Mouse (Mus musculus): Measurements from ENCODE around the gene Irf7. TPM values are rescaled to one million over a fixed set of nuclear protein-coding genes. Genes with fewer than 3 reads are reported as not detected.

Irf7 gene
- polyA plus RNA-seq, 1 experiment, result 2.3 TPM

DNA sequence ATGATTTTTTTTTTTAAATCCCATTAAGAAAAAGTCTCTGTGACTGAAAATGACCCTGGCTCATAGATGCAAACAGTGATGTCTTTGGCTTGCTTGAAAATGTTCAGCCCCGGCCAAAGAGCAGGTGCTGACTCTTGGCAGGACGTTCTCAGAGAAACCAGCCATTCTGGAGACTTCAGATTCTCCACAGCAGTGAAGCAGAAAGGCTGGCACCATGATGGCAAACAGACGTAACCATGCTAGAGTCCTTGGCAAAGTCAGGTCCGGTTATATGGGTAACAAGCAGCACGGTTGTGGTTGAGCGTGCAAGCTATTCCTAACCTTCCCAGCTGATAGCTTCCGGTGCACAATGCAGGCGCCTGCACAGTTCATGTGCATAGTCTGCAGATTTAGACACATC, 32.9 kb upstream of the Irf7 start:
- TF ChIP-seq POLR2A (IDR thresholded peaks at IDR 0.05; ENCODE audit: control insufficient read depth, low read depth, low read length) (no peak), CTCF (IDR thresholded peaks at IDR 0.05; ENCODE audit: control insufficient read depth, insufficient read depth, insufficient replicate concordance, low read depth, low read length) (no peak)
- H3K27me3 ChIP-seq (ENCODE audit: control insufficient read depth, insufficient read depth, low read length), result no peaks in the 10 kb centered on the region
- no peak overlapping the region for H3K27ac ChIP-seq (ENCODE audit: control insufficient read depth, insufficient read depth, low read depth, low read length)
- peaks cover 2% of the 10 kb centered on the region; the same call in 1 of the 2 replicates for H3K36me3 ChIP-seq (ENCODE audit: control insufficient read depth, insufficient read depth, low read length)
- H3K4me1 ChIP-seq (ENCODE audit: control insufficient read depth, insufficient read depth, low read length), result peaks cover under 1% of the 10 kb centered on the region; the same call in 1 of the 2 replicates
- no peak overlapping the region for H3K4me3 ChIP-seq (ENCODE audit: control insufficient read depth, low read depth, low read length)

- Histone ChIP-seq H3K27me3 (ENCODE audit: control insufficient read depth, insufficient read depth, low read length) (no peaks in the 10 kb centered on the region), H3K27ac (ENCODE audit: control insufficient read depth, insufficient read depth, low read depth, low read length) (no peak overlapping the region), H3K4me1 (ENCODE audit: control insufficient read depth, insufficient read depth, low read length) (peaks cover 9% of the 10 kb centered on the region), H3K4me3 (ENCODE audit: control insufficient read depth, low read depth, low read length) (no peak overlapping the region), H3K36me3 (ENCODE audit: control insufficient read depth, insufficient read depth, low read length) (peaks cover 2% of the 10 kb centered on the region; the same call in 1 of the 2 replicates)
- TF ChIP-seq POLR2A (IDR thresholded peaks at IDR 0.05; ENCODE audit: control insufficient read depth, low read depth, low read length), result no peak
- TF ChIP-seq CTCF (IDR thresholded peaks at IDR 0.05; ENCODE audit: control insufficient read depth, insufficient read depth, insufficient replicate concordance, low read depth, low read length), result no peak
Observed at GRCm38 (mm10) chr7:141297926-141298650, 31.8 kb upstream of the Irf7 start.

DNA sequence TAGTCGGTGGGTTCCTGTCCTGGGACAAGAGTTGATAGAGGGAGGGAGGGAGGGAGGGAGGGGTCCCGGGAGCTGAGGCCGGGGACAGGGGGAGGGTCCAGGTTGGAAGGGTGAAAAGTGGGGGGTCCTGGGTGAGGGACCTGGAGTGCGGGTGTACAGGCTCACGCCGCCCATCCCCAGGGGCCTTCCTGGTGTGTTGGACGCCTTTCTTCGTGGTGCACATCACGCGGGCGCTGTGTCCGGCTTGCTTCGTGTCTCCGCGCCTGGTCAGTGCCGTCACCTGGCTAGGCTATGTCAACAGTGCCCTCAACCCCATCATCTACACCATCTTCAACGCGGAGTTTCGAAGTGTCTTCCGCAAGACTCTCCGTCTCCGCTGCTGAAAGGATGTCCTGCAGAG, 28.2 kb upstream of the Irf7 start:
- no peaks in the 10 kb centered on the region for H3K27me3 ChIP-seq (ENCODE audit: control insufficient read depth, insufficient read depth, low read length)
- no peak overlapping the region for H3K27ac ChIP-seq (ENCODE audit: control insufficient read depth, insufficient read depth, low read depth, low read length)
- TF ChIP-seq CTCF (IDR thresholded peaks at IDR 0.05; ENCODE audit: control insufficient read depth, insufficient read depth, insufficient replicate concordance, low read depth, low read length), result no peak
- TF ChIP-seq POLR2A (IDR thresholded peaks at IDR 0.05; ENCODE audit: control insufficient read depth, low read depth, low read length), result no peak
- H3K4me3 ChIP-seq (ENCODE audit: control insufficient read depth, low read depth, low read length), result peak overlapping the region; percentile 41; the same call in 1 of the 2 replicates
- peaks cover 9% of the 10 kb centered on the region for H3K4me1 ChIP-seq (ENCODE audit: control insufficient read depth, insufficient read depth, low read length)
- H3K36me3 ChIP-seq (ENCODE audit: control insufficient read depth, insufficient read depth, low read length), result no peaks in the 10 kb centered on the region

- TF ChIP-seq POLR2A (IDR thresholded peaks at IDR 0.05; ENCODE audit: control insufficient read depth, low read depth, low read length), result no peak
- TF ChIP-seq CTCF (IDR thresholded peaks at IDR 0.05; ENCODE audit: control insufficient read depth, insufficient read depth, insufficient replicate concordance, low read depth, low read length), result no peak
- Histone ChIP-seq H3K4me3 (ENCODE audit: control insufficient read depth, low read depth, low read length) (peak overlapping the region; percentile 41), H3K36me3 (ENCODE audit: control insufficient read depth, insufficient read depth, low read length) (no peaks in the 10 kb centered on the region), H3K4me1 (ENCODE audit: control insufficient read depth, insufficient read depth, low read length) (peaks cover 9% of the 10 kb centered on the region), H3K27me3 (ENCODE audit: control insufficient read depth, insufficient read depth, low read length) (no peaks in the 10 kb centered on the region), H3K27ac (ENCODE audit: control insufficient read depth, insufficient read depth, low read depth, low read length) (peak overlapping the region; percentile 59)
Observed at GRCm38 (mm10) chr7:141293852-141294471, 27.7 kb upstream of the Irf7 start.

- H3K36me3 ChIP-seq (ENCODE audit: control insufficient read depth, insufficient read depth, low read length), result no peaks in the 10 kb centered on the region
- H3K4me3 ChIP-seq (ENCODE audit: control insufficient read depth, low read depth, low read length), result peak overlapping the region; percentile 84
- peaks cover 9% of the 10 kb centered on the region for H3K4me1 ChIP-seq (ENCODE audit: control insufficient read depth, insufficient read depth, low read length)
- H3K27ac ChIP-seq (ENCODE audit: control insufficient read depth, insufficient read depth, low read depth, low read length), result peak overlapping the region; percentile 67
- TF ChIP-seq CTCF (IDR thresholded peaks at IDR 0.05; ENCODE audit: control insufficient read depth, insufficient read depth, insufficient replicate concordance, low read depth, low read length) (no peak), POLR2A (IDR thresholded peaks at IDR 0.05; ENCODE audit: control insufficient read depth, low read depth, low read length) (no peak)
- no peaks in the 10 kb centered on the region for H3K27me3 ChIP-seq (ENCODE audit: control insufficient read depth, insufficient read depth, low read length)
Observed at GRCm38 (mm10) chr7:141292583-141293388, 26.5 kb upstream of the Irf7 start.

DNA sequence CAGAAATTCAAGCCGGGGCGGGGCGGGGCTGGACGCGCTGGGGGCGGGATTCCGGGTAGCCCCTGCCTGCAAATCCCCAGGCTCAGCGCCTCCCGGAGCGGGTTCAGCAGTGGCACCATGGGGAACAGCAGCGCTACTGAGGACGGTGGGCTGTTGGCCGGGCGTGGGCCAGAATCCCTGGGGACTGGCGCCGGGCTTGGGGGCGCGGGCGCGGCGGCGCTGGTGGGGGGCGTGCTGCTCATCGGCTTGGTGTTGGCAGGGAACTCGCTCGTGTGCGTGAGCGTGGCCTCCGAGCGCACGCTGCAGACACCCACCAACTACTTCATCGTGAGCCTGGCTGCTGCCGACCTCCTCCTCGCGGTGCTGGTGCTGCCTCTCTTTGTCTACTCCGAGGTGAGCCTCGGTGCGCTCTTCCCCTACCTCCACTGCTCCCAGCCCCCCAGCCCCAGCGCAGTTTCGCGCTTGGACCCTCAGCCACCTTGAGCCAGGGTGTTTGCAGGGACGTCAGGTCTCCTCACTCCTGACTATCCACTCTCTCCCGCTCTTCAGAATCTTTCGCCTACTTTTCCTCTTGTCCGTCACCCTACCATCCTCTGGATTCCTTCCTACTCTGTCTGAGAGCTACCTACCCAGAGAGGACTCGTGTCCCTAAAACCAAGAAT, 25.8 kb upstream of the Irf7 start, which contains the start of gene Drd4:
Gene Drd4, plus strand, starts transcription at position 86 of the 662 bp plus-strand sequence.
- Histone ChIP-seq H3K36me3 (ENCODE audit: control insufficient read depth, insufficient read depth, low read length) (no peaks in the 10 kb centered on the region), H3K4me1 (ENCODE audit: control insufficient read depth, insufficient read depth, low read length) (peaks cover 9% of the 10 kb centered on the region), H3K27me3 (ENCODE audit: control insufficient read depth, insufficient read depth, low read length) (no peaks in the 10 kb centered on the region), H3K4me3 (ENCODE audit: control insufficient read depth, low read depth, low read length) (peak within 1 kb of the TSS; percentile 84), H3K27ac (ENCODE audit: control insufficient read depth, insufficient read depth, low read depth, low read length) (peak within 1 kb of the TSS; percentile 67)
- no peak for TF ChIP-seq CTCF (IDR thresholded peaks at IDR 0.05; ENCODE audit: control insufficient read depth, insufficient read depth, insufficient replicate concordance, low read depth, low read length)
- TF ChIP-seq POLR2A (IDR thresholded peaks at IDR 0.05; ENCODE audit: control insufficient read depth, low read depth, low read length), result 0 out of 2 replicates have a peak, but pooled peaks have one; percentile 17
